Mouse (Mus musculus) intestine, embryonic 15.5 days (tissue): Measurements from ENCODE around the gene Gfer. TPM values are rescaled to one million over a fixed set of nuclear protein-coding genes. Genes with fewer than 3 reads are reported as not detected.
A peak's percentile ranks its signal among the peaks of the same experiment; 100 is the strongest.

Source experiments
- ATAC-seq: fragments of 200-750 bp; cut with Nextera tagmentation; 2 replicates; pipeline ENCODE4 v1.8.0; 2017; ENCODE audit warnings: moderate TSS enrichment, moderate library complexity
- H3K27ac ChIP-seq: fragments of 300-500 bp; sonication (generic); 2 replicates; pipeline ENCODE4 v1.5.1; 2015; ENCODE audit warnings: mild to moderate bottlenecking, inconsistent platforms
- H3K27me3 ChIP-seq: fragments of 300-500 bp; sonication (generic); replicated peaks from 2 replicates; pipeline ENCODE4 v1.6.1; 2015; ENCODE audit warnings: inconsistent platforms
- H3K36me3 ChIP-seq: fragments of 300-500 bp; sonication (generic); 2 replicates; pipeline ENCODE4 v1.6.1; 2015; ENCODE audit warnings: inconsistent platforms
- H3K4me1 ChIP-seq: fragments of 300-500 bp; sonication (generic); replicated peaks from 2 replicates; pipeline ENCODE4 v1.6.1; 2015; ENCODE audit warnings: inconsistent platforms
- H3K4me2 ChIP-seq: fragments of 300-500 bp; sonication (generic); replicated peaks from 2 replicates; pipeline ENCODE4 v1.6.1; 2015; ENCODE audit warnings: mild to moderate bottlenecking, inconsistent platforms
- H3K4me3 ChIP-seq: fragments of 300-500 bp; sonication (generic); replicated peaks from 2 replicates; pipeline ENCODE4 v1.5.1; 2015; ENCODE audit warnings: inconsistent platforms
- H3K9ac ChIP-seq: fragments of 300-500 bp; sonication (generic); 2 replicates; pipeline ENCODE4 v1.6.1; 2015; ENCODE audit warnings: inconsistent platforms
- H3K9me3 ChIP-seq: fragments of 300-500 bp; sonication (generic); 2 replicates; pipeline ENCODE4 v1.6.1; 2016; ENCODE audit warnings: inconsistent platforms
- WGBS: fragments of 180-500 bp; shearing (Covaris S2); methylation state at CpG from one replicate; pipeline ENCODE4 v1.1.7; 2015; 5-methylcytosine and 5-hydroxymethylcytosine counted together
- polyA plus RNA-seq: library from polyadenylated mRNA; unstranded; fragments of >200 nt; fragmentation: Nextera tagmentation; extraction: Ambion mirVana; gene quantifications from 2 replicates; pipeline ENCODE4 v1.2.1, GENCODE M21; 2015

Gene Gfer
- 41.8 and 45.9 TPM in 2 replicates for polyA plus RNA-seq

DNA sequence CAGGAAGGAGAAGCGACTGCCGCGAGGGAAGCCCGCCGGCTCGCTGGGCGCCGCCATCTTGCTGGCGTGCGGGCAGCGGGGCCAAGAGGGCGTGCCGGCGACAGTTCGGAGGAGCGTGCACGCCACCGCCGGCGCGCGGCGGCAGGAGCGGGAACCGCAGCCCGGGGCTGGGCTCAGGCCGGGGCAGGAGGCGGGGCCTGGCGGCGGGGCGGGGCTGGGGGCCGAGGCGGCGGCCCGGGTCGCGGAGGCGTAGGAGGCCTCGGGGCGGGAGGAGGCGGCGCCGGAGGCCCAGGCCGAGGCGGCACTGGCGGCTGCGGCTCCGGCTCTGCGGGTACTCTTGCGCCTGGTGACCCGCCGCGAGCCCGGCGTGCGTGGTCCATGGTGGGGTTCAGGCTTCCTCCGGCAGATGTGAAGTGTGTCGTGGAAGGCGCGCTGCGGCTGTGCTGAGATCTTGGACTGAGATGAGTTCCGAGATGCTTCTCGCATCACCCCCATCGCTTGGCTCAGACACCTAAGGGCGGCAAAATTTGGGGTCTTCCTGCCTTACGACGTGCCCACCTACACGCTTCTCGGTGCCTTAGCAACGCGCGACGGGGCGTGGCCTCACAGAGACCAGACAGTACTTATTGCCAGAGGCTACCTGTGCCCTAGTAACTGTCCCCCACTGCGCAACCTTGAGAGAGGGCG, at the start of gene Gfer, which contains the start of gene Noxo1:
TSS of gene Gfer (minus strand) at position 146 of the 687 bp plus-strand sequence.
TSS of gene Noxo1 (plus strand) at position 224 of the 687 bp plus-strand sequence.
- H3K4me3 ChIP-seq, result peak within 1 kb of the TSS; percentile 80
- under 1% methylated on average over 69 of the region's 76 CpGs for WGBS
- ATAC-seq, result peak; percentile 93
- peak within 1 kb of the TSS; percentile 91 for H3K27ac ChIP-seq
- no peaks in the 10 kb centered on the region for H3K9me3 ChIP-seq
- peak within 1 kb of the TSS; percentile 91 for H3K4me2 ChIP-seq
- H3K36me3 ChIP-seq, result peaks cover 13% of the 10 kb centered on the region; the same call in 1 of the 2 replicates
- H3K9ac ChIP-seq, result peak within 1 kb of the TSS; percentile 84
- peaks cover 26% of the 10 kb centered on the region for H3K4me1 ChIP-seq
- peaks cover under 1% of the 10 kb centered on the region; the same call in 1 of the 2 replicates for H3K27me3 ChIP-seq

DNA sequence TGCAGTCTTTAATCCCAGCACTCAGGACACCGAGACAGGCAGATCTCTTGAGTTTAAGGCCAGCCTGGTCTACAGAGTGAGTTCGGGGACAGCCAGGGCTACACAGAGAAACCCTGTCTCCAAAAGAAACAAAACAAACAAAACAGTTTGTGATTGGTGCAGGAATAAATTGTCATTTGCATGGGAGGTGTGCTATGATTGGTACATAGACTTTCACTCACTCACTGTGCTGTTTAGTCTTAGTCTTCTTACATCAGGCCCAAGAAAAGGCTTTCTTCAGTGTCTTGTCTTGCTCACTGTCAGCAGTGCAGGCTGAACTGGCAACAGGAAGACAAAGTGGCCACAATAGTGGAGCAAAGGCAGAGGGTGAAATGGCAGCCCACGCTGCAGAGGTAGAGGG, 48.4 kb upstream of the Gfer start:
- no peak overlapping the region for H3K4me3 ChIP-seq
- H3K9me3 ChIP-seq, result no peaks in the 10 kb centered on the region
- H3K27me3 ChIP-seq, result no peaks in the 10 kb centered on the region
- no peak overlapping the region for H3K9ac ChIP-seq
- no peak for ATAC-seq
- H3K27ac ChIP-seq, result no peak overlapping the region
- 0 out of 2 replicates have a peak, but pooled peaks cover 6% of the 10 kb centered on the region for H3K36me3 ChIP-seq
- WGBS, result 75% methylated on average over 3 of the region's 3 CpGs
- H3K4me1 ChIP-seq, result 0 out of 2 replicates have a peak, but pooled peaks cover 7% of the 10 kb centered on the region
- H3K4me2 ChIP-seq, result no peak overlapping the region

DNA sequence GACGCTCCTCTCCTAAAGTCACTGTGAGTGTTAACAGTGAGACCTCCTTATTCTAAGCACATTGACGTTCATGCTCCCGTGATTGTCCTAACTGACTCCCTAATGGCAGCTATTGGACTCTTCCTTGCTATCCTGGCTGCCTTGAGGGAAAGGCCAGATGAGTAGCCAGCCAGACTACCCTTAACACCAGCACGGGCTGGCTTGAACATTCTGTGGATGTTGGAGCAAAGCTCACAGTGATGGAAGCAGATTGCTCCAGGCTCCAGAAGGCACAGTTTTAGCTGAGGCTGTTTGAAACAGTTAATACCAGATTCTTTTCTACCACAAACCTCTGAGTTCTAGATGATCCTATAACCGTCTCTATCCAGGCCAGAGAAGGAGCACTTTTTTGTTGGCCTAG, 47.9 kb upstream of the Gfer start:
- Histone ChIP-seq H3K4me3 (no peak overlapping the region), H3K9me3 (no peaks in the 10 kb centered on the region), H3K27me3 (no peaks in the 10 kb centered on the region), H3K4me1 (0 out of 2 replicates have a peak, but pooled peaks cover 7% of the 10 kb centered on the region), H3K36me3 (0 out of 2 replicates have a peak, but pooled peaks cover 6% of the 10 kb centered on the region), H3K9ac (no peak overlapping the region), H3K4me2 (no peak overlapping the region), H3K27ac (no peak overlapping the region)
- no peak for ATAC-seq
- 85% methylated on average over 5 of the region's 5 CpGs for WGBS

DNA sequence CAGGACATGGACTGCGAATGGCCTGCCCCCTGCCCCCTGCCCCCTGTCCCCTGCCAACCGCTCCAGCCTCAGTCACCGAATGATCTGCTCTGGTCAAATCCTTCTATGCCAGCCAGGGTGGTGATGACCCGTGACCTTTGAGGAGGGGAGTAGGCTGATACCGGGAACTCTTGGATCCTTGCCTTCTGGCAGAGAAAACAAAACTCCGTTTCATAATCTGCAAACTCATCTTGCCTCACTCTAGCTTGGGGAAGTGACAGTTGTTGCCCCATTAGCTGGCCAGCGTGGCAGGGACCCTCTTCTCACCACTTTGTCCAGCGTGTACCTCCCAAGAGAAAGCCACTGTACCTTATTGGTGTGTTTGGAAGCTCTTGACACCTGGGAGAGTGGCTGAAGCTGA, 46.4 kb upstream of the Gfer start:
- ATAC-seq, result no peak
- H3K27me3 ChIP-seq, result no peaks in the 10 kb centered on the region
- H3K4me1 ChIP-seq, result peaks cover 17% of the 10 kb centered on the region
- H3K36me3 ChIP-seq, result 0 out of 2 replicates have a peak, but pooled peaks cover 6% of the 10 kb centered on the region
- no peak overlapping the region for H3K4me3 ChIP-seq
- WGBS, result 81% methylated on average over 8 of the region's 8 CpGs
- H3K9ac ChIP-seq, result no peak overlapping the region
- H3K27ac ChIP-seq, result no peak overlapping the region
- no peak overlapping the region for H3K4me2 ChIP-seq
- no peaks in the 10 kb centered on the region for H3K9me3 ChIP-seq

DNA sequence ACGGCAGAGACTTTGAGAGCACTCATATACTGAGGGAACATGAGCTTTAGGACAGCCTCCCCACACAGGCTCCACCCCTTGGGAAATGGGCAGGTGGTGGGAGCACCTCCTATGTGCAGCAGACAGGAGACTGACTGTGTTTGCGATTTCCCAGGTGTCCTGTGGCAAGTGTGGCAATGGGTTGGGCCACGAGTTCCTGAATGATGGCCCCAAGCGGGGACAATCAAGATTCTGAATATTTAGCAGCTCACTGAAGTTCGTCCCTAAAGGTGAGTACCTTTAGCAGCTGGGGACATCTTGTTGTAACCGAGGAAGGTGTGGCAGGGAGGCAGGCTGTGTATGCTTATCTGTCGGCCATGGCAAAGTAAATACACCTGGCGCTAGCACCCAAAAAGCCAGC, 44.0 kb upstream of the Gfer start:
- 63% methylated on average over 8 of the region's 8 CpGs for WGBS
- no peak for ATAC-seq

GRCm38 (mm10) chr17:24738238-24738637, 42.3 kb upstream of the Gfer start:
- 79% methylated on average over 4 of the region's 4 CpGs for WGBS
- Histone ChIP-seq H3K27ac (no peak overlapping the region), H3K9ac (no peak overlapping the region), H3K9me3 (no peaks in the 10 kb centered on the region), H3K36me3 (0 out of 2 replicates have a peak, but pooled peaks cover 6% of the 10 kb centered on the region), H3K4me3 (no peak overlapping the region), H3K4me2 (no peak overlapping the region), H3K4me1 (peaks cover 14% of the 10 kb centered on the region), H3K27me3 (no peaks in the 10 kb centered on the region)
- ATAC-seq, result no peak

More for the DNA sequence above, 44.0 kb upstream of the Gfer start:
- Histone ChIP-seq H3K27me3 (no peaks in the 10 kb centered on the region), H3K4me2 (no peak overlapping the region), H3K36me3 (0 out of 2 replicates have a peak, but pooled peaks cover 6% of the 10 kb centered on the region), H3K9me3 (no peaks in the 10 kb centered on the region), H3K4me1 (peaks cover 14% of the 10 kb centered on the region), H3K4me3 (no peak overlapping the region), H3K9ac (no peak overlapping the region), H3K27ac (no peak overlapping the region)

- Histone ChIP-seq H3K4me1 (peaks cover 14% of the 10 kb centered on the region), H3K9ac (peak overlapping the region; percentile 67; the same call in 1 of the 2 replicates), H3K27ac (no peak overlapping the region), H3K9me3 (no peaks in the 10 kb centered on the region), H3K36me3 (no peaks in the 10 kb centered on the region), H3K4me3 (peak overlapping the region; percentile 66), H3K27me3 (no peaks in the 10 kb centered on the region), H3K4me2 (peak overlapping the region; percentile 88)
- no peak for ATAC-seq
- WGBS, result 18% methylated on average over 8 of the region's 8 CpGs
These were observed 41.3 kb upstream of the Gfer start for GRCm38 (mm10) chr17:24737135-24737810.

GRCm38 (mm10) chr17:24736330-24737051, 40.5 kb upstream of the Gfer start, which contains the start of gene Msrb1:
Msrb1 (plus strand) TSS chr17:24736642.
- H3K9ac ChIP-seq, result peak within 1 kb of the TSS; percentile 67
- no peaks in the 10 kb centered on the region for H3K27me3 ChIP-seq
- no peaks in the 10 kb centered on the region for H3K9me3 ChIP-seq
- under 1% methylated on average over 29 of the region's 29 CpGs for WGBS
- H3K27ac ChIP-seq, result peak within 1 kb of the TSS; percentile 66
- H3K36me3 ChIP-seq, result no peaks in the 10 kb centered on the region
- H3K4me1 ChIP-seq, result peaks cover 14% of the 10 kb centered on the region
- peak; percentile 98 for ATAC-seq
- peak within 1 kb of the TSS; percentile 66 for H3K4me3 ChIP-seq
- peak within 1 kb of the TSS; percentile 88 for H3K4me2 ChIP-seq

- H3K9me3 ChIP-seq, result no peaks in the 10 kb centered on the region
- H3K36me3 ChIP-seq, result no peaks in the 10 kb centered on the region
- H3K4me2 ChIP-seq, result peak overlapping the region; percentile 61
- H3K9ac ChIP-seq, result no peak overlapping the region
- peak overlapping the region; percentile 54; the same call in 1 of the 2 replicates for H3K27ac ChIP-seq
- no peaks in the 10 kb centered on the region for H3K27me3 ChIP-seq
- peaks cover 14% of the 10 kb centered on the region for H3K4me1 ChIP-seq
- WGBS, result 82% methylated on average over 7 of the region's 7 CpGs
- no peak overlapping the region for H3K4me3 ChIP-seq
- no peak for ATAC-seq
These were observed 39.5 kb upstream of the Gfer start for GRCm38 (mm10) chr17:24735446-24735845.

- 82% methylated on average over 1 of the region's 1 CpGs for WGBS
- H3K27me3 ChIP-seq, result no peaks in the 10 kb centered on the region
- no peak overlapping the region for H3K4me3 ChIP-seq
- no peak for ATAC-seq
- no peaks in the 10 kb centered on the region for H3K36me3 ChIP-seq
- no peak overlapping the region for H3K9ac ChIP-seq
- H3K9me3 ChIP-seq, result no peaks in the 10 kb centered on the region
- no peak overlapping the region for H3K27ac ChIP-seq
- H3K4me1 ChIP-seq, result peaks cover 14% of the 10 kb centered on the region
- H3K4me2 ChIP-seq, result no peak overlapping the region
These were observed 38.6 kb upstream of the Gfer start for GRCm38 (mm10) chr17:24734513-24734912.

GRCm38 (mm10) chr17:24733434-24734050, 37.6 kb upstream of the Gfer start:
- H3K4me1 ChIP-seq, result peaks cover 14% of the 10 kb centered on the region
- no peak overlapping the region for H3K27ac ChIP-seq
- no peak overlapping the region for H3K9ac ChIP-seq
- ATAC-seq, result no peak
- no peaks in the 10 kb centered on the region for H3K36me3 ChIP-seq
- H3K9me3 ChIP-seq, result no peaks in the 10 kb centered on the region
- no peaks in the 10 kb centered on the region for H3K27me3 ChIP-seq
- 87% methylated on average over 21 of the region's 21 CpGs for WGBS
- H3K4me3 ChIP-seq, result no peak overlapping the region
- no peak overlapping the region for H3K4me2 ChIP-seq
